Mouse (Mus musculus) liver, adult 2 months (tissue): ENCODE measurements around the gene Sox5. TPM values are rescaled to one million over a fixed set of nuclear protein-coding genes. Genes with fewer than 3 reads are reported as not detected.

ENCODE experiments used
- DNase-seq: peaks from one replicate; pipeline ENCODE4 v3.0.0-alpha.2; 2011; ENCODE audit warnings: low read depth, low spot score; ENCODE audit errors: extremely low read depth
- H3K27ac ChIP-seq: fragments of 200-500 bp; replicated peaks from 2 replicates; pipeline ENCODE4 v1.5.1; 2012; ENCODE audit warnings: low read depth, mild to moderate bottlenecking, control low read depth, inconsistent platforms, low read length; ENCODE audit not compliant: insufficient read depth
- H3K27me3 ChIP-seq: fragments of 200-500 bp; 2 replicates; pipeline ENCODE4 v1.6.1; 2012; ENCODE audit warnings: mild to moderate bottlenecking, moderate library complexity, low read length, inconsistent platforms; ENCODE audit not compliant: control insufficient read depth, insufficient read depth
- H3K36me3 ChIP-seq: fragments of 200-500 bp; 2 replicates; pipeline ENCODE4 v1.6.1; 2012; ENCODE audit warnings: low read length, inconsistent platforms; ENCODE audit not compliant: control insufficient read depth, insufficient read depth
- H3K4me1 ChIP-seq: fragments of 200-500 bp; 2 replicates; pipeline ENCODE4 v1.6.1; 2011; ENCODE audit warnings: low read length; ENCODE audit not compliant: control insufficient read depth, insufficient read depth
- H3K4me3 ChIP-seq: fragments of 200-500 bp; 2 replicates; pipeline ENCODE4 v1.5.1; 2011; ENCODE audit warnings: low read depth, mild to moderate bottlenecking, control low read depth, low read length, moderate library complexity; ENCODE audit not compliant: insufficient read depth
- H3K79me2 ChIP-seq: fragments of 200-500 bp; 2 replicates; pipeline ENCODE4 v1.6.1; 2012; ENCODE audit warnings: inconsistent platforms, mild to moderate bottlenecking, low read length, moderate library complexity; ENCODE audit not compliant: control insufficient read depth, insufficient read depth
- H3K9ac ChIP-seq: fragments of 200-500 bp; 2 replicates; pipeline ENCODE4 v1.6.1; 2012; ENCODE audit warnings: low read depth, mild to moderate bottlenecking, control low read depth, inconsistent platforms, low read length
- CTCF ChIP-seq: fragments of 200-500 bp; IDR thresholded peaks from 2 replicates; pipeline ENCODE4 v1.5.1; 2011; ENCODE audit warnings: low read depth, low read length, control low read depth
- POLR2A ChIP-seq: fragments of 200-500 bp; IDR thresholded peaks from 2 replicates; pipeline ENCODE4 v1.6.1; 2011; ENCODE audit warnings: low read length, control low read depth; ENCODE audit not compliant: insufficient read depth; ENCODE audit errors: extremely low read depth
- WGBS: fragments of 180-500 bp; shearing (Covaris S2); methylation state at CpG from one replicate; pipeline ENCODE4 v1.1.7; 2018; 5-methylcytosine and 5-hydroxymethylcytosine counted together
- polyA plus RNA-seq: library from polyadenylated mRNA; depleted of rRNA; stranded (reverse); fragments of >200 nt; gene quantifications from 2 replicates; pipeline ENCODE4 v1.2.3, GENCODE M21; 2012
- total RNA-seq: library from RNA; depleted of rRNA; stranded (reverse); fragments of >200 nt; gene quantifications from 2 replicates; pipeline ENCODE4 v1.2.3, GENCODE M21; 2014

Gene Sox5
- total and polyA plus RNA-seq, 2 experiments = 7.5 to 31.6 TPM

DNA sequence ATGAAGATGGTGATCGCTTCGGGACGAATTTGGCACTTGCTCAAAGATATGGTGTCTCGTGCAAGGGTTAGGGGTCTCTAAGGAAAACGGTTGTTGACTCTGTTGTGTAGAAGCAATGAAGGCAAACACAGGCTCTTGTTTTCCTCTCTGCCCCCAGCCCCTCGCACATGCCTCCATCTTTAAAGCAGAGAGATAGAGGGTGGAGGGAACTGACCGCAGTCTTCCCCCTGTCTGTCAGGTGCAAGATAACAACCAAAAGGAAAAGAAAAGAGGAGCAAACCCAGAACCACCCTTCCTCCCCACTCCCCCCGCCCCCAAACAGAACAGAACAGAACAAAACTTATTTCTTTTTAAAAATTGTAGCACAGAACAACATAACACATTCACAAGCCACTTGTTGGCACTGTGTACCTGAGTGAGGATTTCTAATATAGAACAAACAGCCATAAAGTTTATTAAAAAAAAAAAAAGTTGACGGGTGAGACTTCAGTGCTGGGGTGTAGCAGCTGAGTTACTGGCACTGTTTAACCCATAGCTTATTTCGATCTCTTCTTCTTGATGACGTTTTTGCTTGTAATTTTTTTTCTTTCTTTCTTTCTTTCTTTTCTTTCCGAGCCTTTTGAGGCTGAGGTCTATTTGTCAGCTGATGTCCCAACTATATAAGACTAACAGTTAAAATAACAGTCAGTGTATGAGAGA, 949.1 kb downstream of the Sox5 start:
- Histone ChIP-seq H3K36me3 (peaks cover 27% of the 10 kb centered on the region), H3K4me3 (no peak overlapping the region), H3K4me1 (no peaks in the 10 kb centered on the region), H3K79me2 (no peaks in the 10 kb centered on the region), H3K27me3 (no peaks in the 10 kb centered on the region), H3K9ac (no peak overlapping the region), H3K27ac (no peak overlapping the region)
- TF ChIP-seq POLR2A (no peak), CTCF (no peak)
- no peak for DNase-seq
- WGBS = 87% methylated on average over 12 of the region's 12 CpGs

DNA sequence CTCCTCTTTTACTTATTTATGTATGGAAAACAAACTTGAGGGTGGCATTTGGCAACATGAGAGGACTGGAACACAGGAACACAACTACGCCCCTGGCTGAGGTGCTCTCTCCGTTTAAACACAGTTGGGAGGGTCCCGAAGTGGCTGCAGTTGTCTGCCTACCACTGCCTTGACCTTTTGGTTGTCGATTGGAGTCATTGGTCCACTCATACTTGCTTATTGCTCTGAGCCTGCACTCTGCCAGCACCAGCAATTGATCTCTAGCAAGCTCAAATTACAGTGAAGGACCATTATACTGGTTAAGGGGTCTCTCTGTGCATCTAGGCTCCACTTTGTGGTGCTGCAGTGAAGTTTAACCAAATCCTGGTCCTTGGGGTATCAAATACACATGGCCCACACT, 950.5 kb downstream of the Sox5 start:
- Histone ChIP-seq H3K4me3 (no peak overlapping the region), H3K27ac (no peak overlapping the region), H3K79me2 (no peaks in the 10 kb centered on the region), H3K27me3 (no peaks in the 10 kb centered on the region), H3K9ac (no peak overlapping the region), H3K4me1 (no peaks in the 10 kb centered on the region), H3K36me3 (peaks cover 27% of the 10 kb centered on the region)
- no peak for TF ChIP-seq CTCF
- DNase-seq = no peak
- WGBS = 72% methylated on average over 4 of the region's 4 CpGs

DNA sequence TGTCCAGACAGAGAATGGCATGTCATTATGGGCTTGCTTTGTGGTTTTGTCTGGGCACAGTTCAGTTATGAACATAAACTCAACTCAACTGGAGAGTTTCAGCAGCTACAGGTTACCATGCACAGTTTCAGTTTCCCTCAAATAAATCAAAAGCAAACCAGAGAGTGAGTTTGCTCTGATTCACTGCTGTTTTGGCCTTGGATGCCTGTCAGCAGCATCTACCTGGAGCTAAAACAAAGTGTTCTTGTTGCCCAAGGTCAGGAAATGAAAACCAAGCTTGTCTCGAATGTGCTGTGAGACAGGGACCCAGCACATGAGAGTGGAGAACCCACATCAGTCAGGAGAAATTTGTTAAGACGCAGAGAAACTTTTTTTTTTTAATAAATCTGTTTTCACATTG, 951.6 kb downstream of the Sox5 start:
- Histone ChIP-seq H3K79me2 (no peaks in the 10 kb centered on the region), H3K36me3 (peaks cover 20% of the 10 kb centered on the region), H3K4me1 (no peaks in the 10 kb centered on the region), H3K27me3 (no peaks in the 10 kb centered on the region), H3K4me3 (no peak overlapping the region), H3K9ac (no peak overlapping the region), H3K27ac (no peak overlapping the region)
- TF ChIP-seq POLR2A = no peak
- TF ChIP-seq CTCF = no peak
- WGBS = 63% methylated on average over 2 of the region's 2 CpGs
- peak; percentile 23 for DNase-seq

DNA sequence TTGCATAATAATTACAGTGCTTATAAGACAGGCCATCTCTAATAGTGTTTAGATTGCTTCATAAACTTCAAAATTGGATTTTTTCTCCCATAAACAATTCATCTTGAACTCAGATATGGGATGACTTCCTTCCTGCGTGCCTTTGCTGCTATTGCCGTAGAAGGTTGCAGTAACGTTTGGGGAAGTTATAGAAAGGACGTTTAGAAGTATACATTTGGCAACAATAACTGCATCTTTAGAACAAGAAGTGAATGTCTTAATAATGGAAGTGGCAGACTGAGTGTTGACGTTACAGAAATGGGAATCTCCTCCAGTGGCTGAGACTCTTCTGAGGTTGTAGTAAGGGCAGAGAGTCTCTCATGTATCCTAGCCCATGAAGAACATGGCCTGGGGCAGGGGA, 955.0 kb downstream of the Sox5 start:
- 72% methylated on average over 5 of the region's 5 CpGs for WGBS
- H3K27ac ChIP-seq = no peak overlapping the region
- no peaks in the 10 kb centered on the region for H3K4me1 ChIP-seq
- DNase-seq = no peak
- H3K9ac ChIP-seq = no peak overlapping the region
- peaks cover 1% of the 10 kb centered on the region; the same call in 1 of the 2 replicates for H3K36me3 ChIP-seq
- no peak overlapping the region for H3K4me3 ChIP-seq
- TF ChIP-seq POLR2A (no peak), CTCF (no peak)
- no peaks in the 10 kb centered on the region for H3K27me3 ChIP-seq
- no peaks in the 10 kb centered on the region for H3K79me2 ChIP-seq

DNA sequence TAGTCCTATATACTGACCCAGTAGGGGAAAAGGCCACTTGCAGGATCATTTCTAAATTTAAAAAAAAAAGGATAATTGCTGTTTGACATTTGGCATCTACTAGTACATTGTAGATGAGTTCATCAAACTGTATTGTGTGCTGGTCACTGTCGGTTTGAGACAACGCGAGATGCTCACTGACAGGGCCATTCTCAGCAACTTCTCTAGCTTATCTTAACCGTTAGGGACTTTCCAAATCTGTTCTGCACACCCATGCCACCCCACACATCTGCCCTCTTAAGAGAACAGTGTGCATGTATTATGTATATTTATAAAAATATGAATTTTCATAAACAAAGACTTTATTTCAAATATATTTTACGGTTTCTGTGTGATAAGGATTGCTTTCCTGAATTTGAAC, 955.8 kb downstream of the Sox5 start:
- H3K4me1 ChIP-seq = no peaks in the 10 kb centered on the region
- no peak overlapping the region for H3K4me3 ChIP-seq
- H3K27ac ChIP-seq = no peak overlapping the region
- no peak overlapping the region for H3K9ac ChIP-seq
- WGBS = 90% methylated on average over 5 of the region's 5 CpGs
- TF ChIP-seq CTCF = no peak
- no peak for TF ChIP-seq POLR2A
- no peaks in the 10 kb centered on the region for H3K27me3 ChIP-seq
- H3K79me2 ChIP-seq = no peaks in the 10 kb centered on the region
- no peak for DNase-seq
- no peaks in the 10 kb centered on the region for H3K36me3 ChIP-seq

DNA sequence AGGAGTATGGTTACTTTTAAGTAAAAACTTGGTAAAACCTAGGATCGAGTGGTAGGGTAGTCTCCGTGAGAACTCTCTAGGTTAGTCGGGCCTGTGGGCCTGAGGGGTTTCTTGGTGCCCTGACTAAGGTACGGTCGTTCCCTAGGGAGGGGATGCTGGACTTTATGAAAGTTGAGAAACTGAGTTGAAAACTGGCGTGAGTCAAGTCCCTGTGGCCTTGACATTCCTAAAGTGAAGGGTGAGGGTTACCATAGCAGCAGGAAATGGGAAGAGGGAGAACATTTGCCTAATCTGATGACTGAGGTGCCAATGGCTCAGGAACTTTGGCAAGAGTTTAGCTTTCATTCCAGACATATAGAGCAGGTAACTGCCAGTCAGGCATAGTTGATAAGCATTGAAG, 956.7 kb downstream of the Sox5 start:
- DNase-seq = no peak
- Histone ChIP-seq H3K4me1 (no peaks in the 10 kb centered on the region), H3K36me3 (no peaks in the 10 kb centered on the region), H3K9ac (no peak overlapping the region), H3K27ac (no peak overlapping the region), H3K27me3 (no peaks in the 10 kb centered on the region), H3K4me3 (no peak overlapping the region), H3K79me2 (no peaks in the 10 kb centered on the region)
- TF ChIP-seq CTCF = no peak
- no peak for TF ChIP-seq POLR2A
- 83% methylated on average over 6 of the region's 6 CpGs for WGBS
